Mouse (Mus musculus) erythroblast, embryonic 14.5 days (primary cell): Measurements from ENCODE around the gene Muc5ac.

ENCODE experiments used
- GATA1 ChIP-seq: IDR thresholded peaks from 2 replicates; pipeline ENCODE4 v1.6.1; 2012; ENCODE audit warnings: low read length, inconsistent platforms, mixed read lengths
- TAL1 ChIP-seq: IDR thresholded peaks from 3 replicates; pipeline ENCODE4 v1.6.1; 2012; ENCODE audit warnings: low read length, inconsistent platforms, mixed read lengths

GRCm38 (mm10) chr7:141823699-141824098, 34.9 kb downstream of the Muc5ac start:
- TF ChIP-seq TAL1 (no peak), GATA1 (no peak)
